Mouse (Mus musculus): ENCODE results near the gene Ypel2. TPM values are rescaled to one million over a fixed set of nuclear protein-coding genes. Genes with fewer than 3 reads are reported as not detected.

Ypel2 gene
- total and polyA plus RNA-seq, 2 experiments from 2014 or later, result 3.6 to 4.6 TPM

DNA sequence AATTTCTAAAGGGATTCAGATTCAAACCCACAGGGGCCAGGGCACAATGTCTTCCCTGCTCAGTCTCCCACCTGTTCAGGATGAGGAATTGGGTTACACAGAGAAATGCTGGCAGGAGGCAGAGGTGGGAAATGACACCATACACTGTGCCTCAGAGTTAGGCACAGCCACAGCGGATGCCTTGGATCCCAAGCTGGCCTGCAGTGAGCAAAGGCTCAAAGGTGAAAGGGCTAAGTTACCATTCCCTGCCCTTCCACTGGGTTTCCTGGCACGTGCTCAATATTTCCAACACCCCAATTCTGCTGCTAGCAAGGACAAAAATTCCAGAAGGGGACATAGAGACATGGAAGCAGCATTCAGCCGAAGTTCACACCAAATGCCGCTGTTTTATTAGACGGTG is 20.3 kb downstream of the Ypel2 start:
- no peak overlapping the region for H3K4me2 ChIP-seq (ENCODE audit: low read depth, low read length)
- H3K27ac ChIP-seq, result no peak overlapping the region
- no peaks in the 10 kb centered on the region for H3K27me3 ChIP-seq (ENCODE audit: insufficient read depth, low read length)
- TF ChIP-seq CTCF (IDR thresholded peaks at IDR 0.05; ENCODE audit: low read depth), result no peak
- WGBS, result 54% methylated on average over 5 of the region's 5 CpGs
- no peak overlapping the region for H3K4me3 ChIP-seq (ENCODE audit: low read length)
- DNase-seq (ENCODE audit: low spot score) (no peak), ATAC-seq (no peak)
- H3K4me1 ChIP-seq (ENCODE audit: insufficient read depth, low read length), result no peaks in the 10 kb centered on the region; the same call in 1 of the 2 replicates
- H3K9me3 ChIP-seq (ENCODE audit: low read length), result no peaks in the 10 kb centered on the region
- no peaks in the 10 kb centered on the region for H3K36me3 ChIP-seq (ENCODE audit: insufficient read depth, low read length)
- H3K9ac ChIP-seq (replicated peaks; ENCODE audit: low read length), result no peak overlapping the region

DNA sequence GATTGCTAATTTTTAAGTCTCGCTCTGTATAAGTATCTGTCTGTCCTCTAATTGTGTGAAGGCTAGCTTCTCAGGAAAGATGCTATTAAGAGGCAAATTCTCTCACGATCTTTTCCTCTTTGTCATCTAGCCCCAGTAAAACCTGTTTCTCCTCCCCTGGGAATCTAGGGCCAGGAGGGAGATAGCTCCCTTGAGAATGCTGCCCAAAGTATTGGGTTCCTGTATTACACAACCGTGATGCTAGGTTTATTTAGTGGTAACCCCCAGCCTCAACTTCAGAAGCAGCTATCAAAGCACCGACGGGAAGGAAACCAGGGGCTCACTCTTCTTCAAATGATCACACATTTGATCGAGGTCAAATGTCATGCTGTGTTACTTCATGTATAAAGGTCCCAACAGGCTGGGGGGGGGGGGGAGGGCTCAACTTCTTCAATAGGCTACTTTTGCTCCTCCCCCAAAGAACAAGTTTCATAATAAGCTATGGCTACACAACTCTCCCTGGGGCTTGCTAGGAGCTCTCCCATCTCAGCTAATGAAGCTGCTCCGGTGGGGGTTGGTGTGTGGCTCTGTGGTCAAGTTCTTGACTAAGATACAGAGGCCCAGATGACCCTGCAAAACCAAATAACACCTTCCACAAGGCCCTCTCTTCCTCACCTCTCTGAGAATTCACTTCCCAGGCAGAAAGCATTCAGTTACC is 22.3 kb downstream of the Ypel2 start:
- ATAC-seq, result no peak
- no peak overlapping the region for H3K4me3 ChIP-seq (ENCODE audit: low read length)

DNA sequence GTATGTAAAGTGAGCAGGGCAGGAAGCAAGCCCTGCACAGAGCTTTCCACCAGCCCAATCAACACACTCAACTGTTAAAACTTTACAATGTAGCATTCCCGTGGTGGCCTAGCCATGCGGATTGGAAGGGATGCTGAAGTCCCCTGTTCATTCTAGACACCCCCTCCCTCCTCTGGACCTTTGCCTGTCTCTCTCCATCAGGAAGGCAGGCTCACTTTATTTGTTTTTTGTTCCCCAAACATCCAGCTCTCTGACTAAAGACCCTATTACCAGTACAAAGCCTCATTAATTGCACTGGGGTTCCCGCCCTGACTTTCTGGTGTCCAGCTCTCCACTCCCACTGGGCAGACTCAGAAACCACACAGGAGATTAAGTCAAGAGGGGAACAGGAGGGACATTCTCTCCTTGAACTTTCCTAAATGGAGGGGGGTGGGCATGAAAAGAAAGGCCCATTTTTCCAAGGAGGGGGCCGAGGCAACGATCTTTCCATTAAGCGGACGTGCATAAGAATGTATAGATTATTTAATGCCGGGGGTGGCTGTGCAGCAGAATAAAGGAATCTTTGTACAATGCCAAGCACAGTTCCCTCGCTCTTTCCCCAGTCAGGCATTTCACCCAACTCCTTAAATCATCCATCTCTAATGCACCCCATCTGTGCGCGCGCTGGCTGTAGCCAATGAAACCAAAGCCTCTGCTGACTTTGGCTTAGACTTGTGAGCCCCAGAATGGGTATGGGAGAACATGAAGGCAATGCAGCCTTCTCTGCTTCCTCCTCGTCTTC is 24.3 kb downstream of the Ypel2 start:
- DNase-seq (ENCODE audit: low spot score) (no peak), ATAC-seq (no peak)
- Histone ChIP-seq H3K27ac (peak overlapping the region; percentile 32; the same call in 1 of the 2 replicates), H3K27me3 (ENCODE audit: insufficient read depth, low read length) (no peaks in the 10 kb centered on the region), H3K36me3 (ENCODE audit: insufficient read depth, low read length) (no peaks in the 10 kb centered on the region), H3K9ac (replicated peaks; ENCODE audit: low read length) (no peak overlapping the region), H3K4me3 (ENCODE audit: low read length) (no peak overlapping the region), H3K9me3 (ENCODE audit: low read length) (no peaks in the 10 kb centered on the region), H3K4me2 (ENCODE audit: low read depth, low read length) (no peak overlapping the region), H3K4me1 (ENCODE audit: insufficient read depth, low read length) (no peaks in the 10 kb centered on the region; the same call in 1 of the 2 replicates)
- 31% methylated on average over 13 of the region's 13 CpGs for WGBS
- no peak for TF ChIP-seq CTCF (IDR thresholded peaks at IDR 0.05; ENCODE audit: low read depth)

More for the DNA sequence above, 22.3 kb downstream of the Ypel2 start:
- TF ChIP-seq CTCF (IDR thresholded peaks at IDR 0.05; ENCODE audit: low read depth), result no peak
- no peaks in the 10 kb centered on the region for H3K27me3 ChIP-seq (ENCODE audit: insufficient read depth, low read length)
- no peak overlapping the region for H3K9ac ChIP-seq (replicated peaks; ENCODE audit: low read length)
- 68% methylated on average over 7 of the region's 7 CpGs for WGBS
- no peak for DNase-seq (ENCODE audit: low spot score)
- H3K9me3 ChIP-seq (ENCODE audit: low read length), result no peaks in the 10 kb centered on the region
- no peaks in the 10 kb centered on the region for H3K36me3 ChIP-seq (ENCODE audit: insufficient read depth, low read length)
- no peaks in the 10 kb centered on the region; the same call in 1 of the 2 replicates for H3K4me1 ChIP-seq (ENCODE audit: insufficient read depth, low read length)
- H3K4me2 ChIP-seq (ENCODE audit: low read depth, low read length), result no peak overlapping the region
- no peak overlapping the region for H3K27ac ChIP-seq

DNA sequence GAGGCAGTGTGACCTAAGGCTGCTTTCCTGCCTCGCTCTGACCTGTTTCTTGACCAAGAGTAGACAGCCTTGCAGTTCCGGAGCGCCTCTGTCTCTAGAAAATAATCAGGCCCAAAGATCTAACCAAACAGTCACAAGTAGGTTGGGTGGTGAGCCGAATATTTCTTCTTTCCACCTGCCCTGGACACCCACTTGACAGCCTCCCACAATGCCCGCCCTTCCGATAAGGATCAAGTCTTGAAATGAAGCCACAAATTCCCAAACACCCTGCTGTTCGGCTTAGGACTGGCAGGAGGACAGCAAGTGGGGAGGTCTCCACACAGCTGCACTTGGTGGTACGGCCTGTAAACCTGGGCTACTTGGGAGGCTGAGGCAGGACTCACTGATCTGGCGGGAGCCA is 26.0 kb downstream of the Ypel2 start:
- no peak for TF ChIP-seq CTCF (IDR thresholded peaks at IDR 0.05; ENCODE audit: low read depth)
- H3K36me3 ChIP-seq (ENCODE audit: insufficient read depth, low read length), result no peaks in the 10 kb centered on the region
- no peak overlapping the region for H3K27ac ChIP-seq
- H3K4me2 ChIP-seq (ENCODE audit: low read depth, low read length), result no peak overlapping the region
- ATAC-seq, result no peak
- no peak overlapping the region for H3K4me3 ChIP-seq (ENCODE audit: low read length)
- peaks cover under 1% of the 10 kb centered on the region for H3K4me1 ChIP-seq (ENCODE audit: insufficient read depth, low read length)
- WGBS, result 90% methylated on average over 9 of the region's 9 CpGs
- no peaks in the 10 kb centered on the region for H3K9me3 ChIP-seq (ENCODE audit: low read length)
- H3K9ac ChIP-seq (replicated peaks; ENCODE audit: low read length), result no peak overlapping the region
- H3K27me3 ChIP-seq (ENCODE audit: insufficient read depth, low read length), result no peaks in the 10 kb centered on the region
- no peak for DNase-seq (ENCODE audit: low spot score)

DNA sequence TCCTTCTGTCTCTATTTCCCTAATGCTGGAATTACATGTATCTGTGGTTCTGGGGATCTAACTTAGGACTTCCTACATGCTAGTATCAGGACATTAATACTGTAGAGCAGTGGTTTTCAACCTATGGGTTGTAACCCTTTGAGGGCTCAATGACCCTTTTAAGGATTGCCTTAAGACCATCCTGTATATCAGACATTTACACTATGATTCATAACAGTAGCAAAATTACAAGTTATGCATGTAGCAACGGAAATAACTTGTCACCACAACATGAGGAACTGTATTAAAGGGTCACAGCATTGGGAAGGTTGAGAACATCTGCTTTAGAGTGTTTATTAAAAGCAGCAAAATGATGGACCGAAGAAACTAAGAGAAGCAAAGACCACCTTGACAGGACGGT is 26.8 kb downstream of the Ypel2 start:
- Histone ChIP-seq H3K9me3 (ENCODE audit: low read length) (no peaks in the 10 kb centered on the region), H3K9ac (replicated peaks; ENCODE audit: low read length) (no peak overlapping the region), H3K36me3 (ENCODE audit: insufficient read depth, low read length) (no peaks in the 10 kb centered on the region), H3K4me3 (ENCODE audit: low read length) (no peak overlapping the region), H3K27me3 (ENCODE audit: insufficient read depth, low read length) (no peaks in the 10 kb centered on the region), H3K4me2 (ENCODE audit: low read depth, low read length) (no peak overlapping the region), H3K27ac (no peak overlapping the region), H3K4me1 (ENCODE audit: insufficient read depth, low read length) (peaks cover 8% of the 10 kb centered on the region)
- no peak for TF ChIP-seq CTCF (IDR thresholded peaks at IDR 0.05; ENCODE audit: low read depth)
- DNase-seq (ENCODE audit: low spot score) (no peak), ATAC-seq (no peak)
- 85% methylated on average over 3 of the region's 3 CpGs for WGBS

DNA sequence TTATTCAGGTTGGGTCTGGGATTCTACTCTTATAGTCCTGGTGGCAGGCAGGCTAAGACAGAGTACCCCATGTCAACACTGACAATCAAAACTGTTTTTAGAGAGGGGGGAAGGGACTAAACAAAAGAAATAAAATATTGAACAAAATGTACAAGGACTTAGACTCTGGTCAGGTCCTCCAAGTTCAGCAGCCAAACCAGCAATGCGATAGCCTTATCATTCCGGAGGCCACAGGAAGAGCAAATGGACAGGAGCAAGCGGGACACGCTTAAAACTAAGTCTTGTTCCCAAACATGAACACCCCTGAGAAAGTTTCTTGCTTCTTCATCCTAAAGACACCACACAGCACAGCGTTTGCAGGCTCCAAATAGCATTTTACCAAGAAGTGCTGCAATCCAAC is 28.4 kb downstream of the Ypel2 start:
- Histone ChIP-seq H3K9ac (replicated peaks; ENCODE audit: low read length) (no peak overlapping the region), H3K36me3 (ENCODE audit: insufficient read depth, low read length) (no peaks in the 10 kb centered on the region), H3K27me3 (ENCODE audit: insufficient read depth, low read length) (no peaks in the 10 kb centered on the region), H3K4me2 (ENCODE audit: low read depth, low read length) (no peak overlapping the region), H3K4me1 (ENCODE audit: insufficient read depth, low read length) (peaks cover 8% of the 10 kb centered on the region), H3K27ac (no peak overlapping the region), H3K4me3 (ENCODE audit: low read length) (no peak overlapping the region), H3K9me3 (ENCODE audit: low read length) (no peaks in the 10 kb centered on the region)
- no peak for ATAC-seq
- no peak for DNase-seq (ENCODE audit: low spot score)
- TF ChIP-seq CTCF (IDR thresholded peaks at IDR 0.05; ENCODE audit: low read depth), result no peak
- WGBS, result 93% methylated on average over 5 of the region's 5 CpGs

DNA sequence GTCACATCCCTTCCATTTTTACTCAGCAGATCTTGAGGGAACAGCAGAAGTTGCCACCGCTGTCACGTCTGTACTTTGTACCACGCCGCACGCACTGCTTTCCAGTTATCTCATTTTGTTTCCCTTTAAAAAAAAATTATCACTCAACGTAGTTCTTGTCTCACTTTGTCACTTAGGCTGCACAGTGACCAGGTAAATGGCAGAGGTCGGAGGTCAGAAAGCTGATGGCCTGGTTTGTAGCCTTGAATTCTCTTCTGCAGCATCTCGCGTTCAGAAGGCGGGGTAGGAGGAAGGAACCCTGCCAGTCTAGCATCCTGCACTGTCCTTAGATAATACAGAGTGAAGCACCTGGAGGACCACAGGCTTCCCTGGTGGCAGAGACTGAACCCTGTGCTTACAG is 29.8 kb downstream of the Ypel2 start:
- H3K36me3 ChIP-seq (ENCODE audit: insufficient read depth, low read length), result no peaks in the 10 kb centered on the region
- H3K4me3 ChIP-seq (ENCODE audit: low read length), result no peak overlapping the region
- TF ChIP-seq CTCF (IDR thresholded peaks at IDR 0.05; ENCODE audit: low read depth), result no peak
- DNase-seq (ENCODE audit: low spot score) (no peak), ATAC-seq (no peak)
- no peak overlapping the region for H3K27ac ChIP-seq
- H3K9ac ChIP-seq (replicated peaks; ENCODE audit: low read length), result no peak overlapping the region
- H3K27me3 ChIP-seq (ENCODE audit: insufficient read depth, low read length), result no peaks in the 10 kb centered on the region
- peaks cover 8% of the 10 kb centered on the region for H3K4me1 ChIP-seq (ENCODE audit: insufficient read depth, low read length)
- WGBS, result 91% methylated on average over 10 of the region's 10 CpGs
- H3K4me2 ChIP-seq (ENCODE audit: low read depth, low read length), result no peak overlapping the region
- no peaks in the 10 kb centered on the region for H3K9me3 ChIP-seq (ENCODE audit: low read length)

Measured in hindbrain, postnatal 0 days (tissue).